Mouse (Mus musculus) heart, embryonic 16.5 days (tissue): Measurements from ENCODE around the gene Gm21887. TPM values are rescaled to one million over a fixed set of nuclear protein-coding genes. Genes with fewer than 3 reads are reported as not detected.
"Not testable (repeated sequence)": the region's sequence is repeated elsewhere in the genome, so short reads cannot be mapped to it uniquely, and the experiment has no call there.

Experiments used
- ATAC-seq: fragments of 200-750 bp; cut with Nextera tagmentation; replicated peaks from 2 replicates; pipeline ENCODE4 v1.8.0; 2017; ENCODE audit warnings: moderate number of reproducible peaks; ENCODE audit not compliant: insufficient read depth, low FRiP score; ENCODE audit errors: extremely low read depth
- H3K27ac ChIP-seq: fragments of 300-500 bp; sonication (generic); 2 replicates; pipeline ENCODE4 v1.5.1; 2014; ENCODE audit warnings: mild to moderate bottlenecking, low read length, control low read depth, moderate library complexity
- H3K27me3 ChIP-seq: fragments of 300-500 bp; sonication (generic); 2 replicates; pipeline ENCODE4 v1.6.1; 2014; ENCODE audit warnings: low read length, mixed read lengths; ENCODE audit not compliant: control insufficient read depth, insufficient read depth
- H3K36me3 ChIP-seq: fragments of 300-500 bp; sonication (generic); 2 replicates; pipeline ENCODE4 v1.6.1; 2014; ENCODE audit not compliant: control insufficient read depth, insufficient read depth
- H3K4me1 ChIP-seq: fragments of 300-500 bp; sonication (generic); 2 replicates; pipeline ENCODE4 v1.6.1; 2014; ENCODE audit warnings: low read length, mixed read lengths; ENCODE audit not compliant: control insufficient read depth, insufficient read depth
- H3K4me2 ChIP-seq: fragments of 300-500 bp; sonication (generic); 2 replicates; pipeline ENCODE4 v1.6.1; 2014; ENCODE audit warnings: low read depth, mild to moderate bottlenecking, control low read depth, low read length
- H3K4me3 ChIP-seq: fragments of 300-500 bp; sonication (generic); 2 replicates; pipeline ENCODE4 v1.5.1; 2014; ENCODE audit warnings: mild to moderate bottlenecking, control low read depth, low read length
- H3K9ac ChIP-seq: fragments of 300-500 bp; sonication (generic); 2 replicates; pipeline ENCODE4 v1.6.1; 2014; ENCODE audit warnings: low read length, control low read depth
- H3K9me3 ChIP-seq: fragments of 300-500 bp; sonication (generic); replicated peaks from 2 replicates; pipeline ENCODE4 v1.6.1; 2016; ENCODE audit warnings: low read length; ENCODE audit not compliant: control insufficient read depth
- WGBS: fragments of 180-500 bp; shearing (Covaris S2); extraction: QIAGEN DNeasy Blood & Tissue Kit; methylation state at CpG from one replicate; pipeline ENCODE4 v1.1.7; 2014; 5-methylcytosine and 5-hydroxymethylcytosine counted together
- polyA plus RNA-seq: library from polyadenylated mRNA; unstranded; fragments of >200 nt; fragmentation: Nextera tagmentation; extraction: Ambion mirVana; gene quantifications from 2 replicates; pipeline ENCODE4 v1.2.1, GENCODE M21; 2015

Gm21887 gene
- polyA plus RNA-seq, 1 experiment from 2014 or later, result 84.5 TPM

GRCm38 (mm10) chrX:170000642-170001387 lies 8.6 kb upstream of the Gm21887 start:
- ATAC-seq, H3K4me3 ChIP-seq, H3K27ac ChIP-seq, H3K27me3 ChIP-seq, H3K36me3 ChIP-seq, H3K4me2 ChIP-seq, H3K9ac ChIP-seq, H3K4me1 ChIP-seq: not testable (repeated sequence)
- 39% methylated on average over 6 of the region's 6 CpGs for WGBS
- H3K9me3 ChIP-seq, result peaks cover 18% of the 10 kb centered on the region

- ATAC-seq, H3K36me3 ChIP-seq, H3K4me2 ChIP-seq, H3K27ac ChIP-seq, H3K4me3 ChIP-seq, H3K4me1 ChIP-seq, H3K9ac ChIP-seq, H3K27me3 ChIP-seq: not testable (repeated sequence)
- H3K9me3 ChIP-seq, result peaks cover 18% of the 10 kb centered on the region
- WGBS, result 36% methylated on average over 7 of the region's 12 CpGs
These were observed 8.1 kb upstream of the Gm21887 start for GRCm38 (mm10) chrX:170001388-170001695.

GRCm38 (mm10) chrX:170002510-170003197 lies 6.8 kb upstream of the Gm21887 start:
- not testable (repeated sequence) for H3K4me2 ChIP-seq, H3K4me3 ChIP-seq, H3K4me1 ChIP-seq, H3K9ac ChIP-seq, ATAC-seq, H3K27ac ChIP-seq, H3K27me3 ChIP-seq, H3K36me3 ChIP-seq
- peaks cover 25% of the 10 kb centered on the region for H3K9me3 ChIP-seq
- 48% methylated on average over 7 of the region's 18 CpGs for WGBS

- not testable (repeated sequence) for ATAC-seq, H3K27me3 ChIP-seq, H3K4me1 ChIP-seq, H3K27ac ChIP-seq, H3K36me3 ChIP-seq, H3K4me2 ChIP-seq, H3K4me3 ChIP-seq, H3K9ac ChIP-seq
- H3K9me3 ChIP-seq, result peaks cover 29% of the 10 kb centered on the region
- WGBS, result 36% methylated on average over 1 of the region's 1 CpGs
These were observed 5.9 kb upstream of the Gm21887 start for GRCm38 (mm10) chrX:170003536-170003935.

GRCm38 (mm10) chrX:170004236-170004635 lies 5.2 kb upstream of the Gm21887 start:
- H3K4me3 ChIP-seq, ATAC-seq, H3K9ac ChIP-seq, H3K27me3 ChIP-seq, H3K27ac ChIP-seq, H3K36me3 ChIP-seq, H3K4me1 ChIP-seq, H3K4me2 ChIP-seq: not testable (repeated sequence)
- 51% methylated on average over 2 of the region's 2 CpGs for WGBS
- H3K9me3 ChIP-seq, result peaks cover 31% of the 10 kb centered on the region

- not testable (repeated sequence) for ATAC-seq, H3K27me3 ChIP-seq, H3K4me2 ChIP-seq, H3K27ac ChIP-seq, H3K9ac ChIP-seq, H3K4me3 ChIP-seq, H3K4me1 ChIP-seq, H3K36me3 ChIP-seq
- peaks cover 32% of the 10 kb centered on the region for H3K9me3 ChIP-seq
- WGBS, result 31% methylated on average over 5 of the region's 5 CpGs
These were observed 4.7 kb upstream of the Gm21887 start for GRCm38 (mm10) chrX:170004793-170005192.

- not testable (repeated sequence) for H3K36me3 ChIP-seq, H3K4me3 ChIP-seq, H3K4me1 ChIP-seq, H3K27ac ChIP-seq, H3K9ac ChIP-seq, ATAC-seq, H3K4me2 ChIP-seq, H3K27me3 ChIP-seq
- 15% methylated on average over 13 of the region's 13 CpGs for WGBS
- peaks cover 33% of the 10 kb centered on the region for H3K9me3 ChIP-seq
These were observed 4.3 kb upstream of the Gm21887 start for GRCm38 (mm10) chrX:170005194-170005593.

GRCm38 (mm10) chrX:170005695-170006297 lies 3.7 kb upstream of the Gm21887 start:
- H3K27ac ChIP-seq, H3K4me3 ChIP-seq, ATAC-seq, H3K36me3 ChIP-seq, H3K27me3 ChIP-seq, H3K4me2 ChIP-seq, H3K4me1 ChIP-seq, H3K9ac ChIP-seq: not testable (repeated sequence)
- 48% methylated on average over 1 of the region's 1 CpGs for WGBS
- H3K9me3 ChIP-seq, result peaks cover 34% of the 10 kb centered on the region

GRCm38 (mm10) chrX:170006694-170007247 lies 2.7 kb upstream of the Gm21887 start:
- H3K36me3 ChIP-seq, H3K4me3 ChIP-seq, H3K4me2 ChIP-seq, H3K27ac ChIP-seq, H3K4me1 ChIP-seq, H3K27me3 ChIP-seq, ATAC-seq, H3K9ac ChIP-seq: not testable (repeated sequence)
- WGBS, result 54% methylated on average over 3 of the region's 3 CpGs
- peaks cover 36% of the 10 kb centered on the region for H3K9me3 ChIP-seq
